14 mouse cellular contexts compared by ENCODE assay signal in the genomic region with DNA sequence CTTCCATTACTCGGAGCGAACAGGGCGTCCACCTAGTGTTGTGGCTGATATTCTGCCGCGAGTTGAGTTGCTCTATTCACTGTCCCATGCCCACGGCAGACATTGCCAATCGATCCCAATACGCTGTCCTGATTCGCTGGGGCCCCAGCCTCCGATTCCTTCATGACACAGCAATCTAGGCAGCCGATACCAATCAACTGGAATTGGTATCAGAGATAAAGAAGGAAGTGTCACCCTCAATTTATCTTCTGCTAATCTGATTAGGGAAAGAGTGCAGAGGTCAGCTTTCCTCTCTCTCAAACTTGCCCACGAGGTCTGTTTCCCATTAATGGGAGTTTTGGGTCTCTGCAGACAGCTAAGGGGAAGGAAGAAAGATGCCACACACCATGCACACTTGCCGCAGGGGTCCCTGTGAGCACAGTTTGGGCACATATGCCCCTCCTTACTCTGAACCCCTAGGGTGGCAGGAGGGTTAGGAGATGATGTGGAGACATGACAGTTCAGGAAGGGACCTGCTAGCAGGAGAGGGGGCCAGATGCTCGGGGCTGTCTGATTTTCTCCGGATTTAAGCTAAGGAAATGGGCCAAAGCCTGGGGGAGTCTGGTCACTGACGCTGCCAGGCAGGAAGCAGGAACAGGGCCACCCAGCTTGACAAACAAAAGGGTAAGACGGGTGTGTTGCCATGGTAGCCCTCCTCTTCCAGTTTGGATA.
DNase-seq lines count a peak whose midpoint lies in the region; ATAC-seq lines count a peak whose summit lies in the region.
"Had no signal": no experiment of that assay in that cellular context is flagged by ENCODE, and none has a peak within 500 bp of the region (broad histone marks: within the 10 kb centered on the region; RNA-seq: fewer than 3 reads in every experiment).

No protein-coding gene starts in this region.

- 51% methylated on average over 17 of the region's 17 CpGs for WGBS in hindbrain, embryonic 10.5 days
- 36% methylated on average over 17 of the region's 17 CpGs for WGBS in hindbrain, embryonic 12.5 days
- 18% methylated on average over 17 of the region's 17 CpGs for WGBS in embryonic facial prominence, embryonic 10.5 days
- WGBS in limb, embryonic 12.5 days: 25% methylated on average over 17 of the region's 17 CpGs
- WGBS in kidney, embryonic 14.5 days: 49% methylated on average over 17 of the region's 17 CpGs

- no peak for ATAC-seq in hindbrain, embryonic 12.5 days (ENCODE audit: low FRiP score)
- ATAC-seq in limb, embryonic 12.5 days (ENCODE audit: insufficient number of reproducible peaks, insufficient read depth, low FRiP score, low TSS enrichment, low read depth): no peak
- no peak for ATAC-seq in kidney, embryonic 14.5 days (ENCODE audit: low FRiP score, low TSS enrichment)
- ATAC-seq: intestine, postnatal 0 days had no signal

- H3K27ac ChIP-seq in hindbrain, embryonic 10.5 days: peak overlapping the region; percentile 69
- no peak overlapping the region for H3K27ac ChIP-seq in hindbrain, embryonic 12.5 days
- H3K27ac ChIP-seq in embryonic facial prominence, embryonic 10.5 days (replicated peaks): peak overlapping the region; percentile 77
- H3K27ac ChIP-seq in limb, embryonic 12.5 days: 0 out of 2 replicates have a peak overlapping the region, but pooled peaks have one; percentile 53
- H3K27ac ChIP-seq in kidney, embryonic 14.5 days (ENCODE audit: low read depth, low read length): no peak overlapping the region

- peaks cover 34% of the 10 kb centered on the region for H3K4me1 ChIP-seq in hindbrain, embryonic 10.5 days (replicated peaks)
- peaks cover 20% of the 10 kb centered on the region for H3K4me1 ChIP-seq in hindbrain, embryonic 12.5 days
- H3K4me1 ChIP-seq in embryonic facial prominence, embryonic 10.5 days: peaks cover 48% of the 10 kb centered on the region
- H3K4me1 ChIP-seq in limb, embryonic 12.5 days (replicated peaks): peaks cover 16% of the 10 kb centered on the region
- peaks cover 6% of the 10 kb centered on the region; the same call in 1 of the 2 replicates for H3K4me1 ChIP-seq in kidney, embryonic 14.5 days (ENCODE audit: control insufficient read depth, insufficient read depth, low read length)

- no peak overlapping the region for H3K9ac ChIP-seq in hindbrain, embryonic 12.5 days
- 0 out of 2 replicates have a peak overlapping the region, but pooled peaks have one; percentile 12 for H3K9ac ChIP-seq in limb, embryonic 12.5 days (replicated peaks)
- no peak overlapping the region for H3K9ac ChIP-seq in kidney, embryonic 14.5 days (ENCODE audit: low read depth, low read length)

- peak; percentile 63 for DNase-seq in hindbrain, embryonic 10.5 days (ENCODE audit: low spot score)
- peak; percentile 78 for DNase-seq in embryo, embryonic 10 days (ENCODE audit: low spot score)
- DNase-seq in embryonic facial prominence, embryonic 10.5 days (ENCODE audit: low spot score): peak; percentile 82
- DNase-seq in ovary, postnatal 10 days (ENCODE audit: low spot score): no peak
- no peak for DNase-seq in layer of hippocampus, adult 9-10 months (ENCODE audit: low spot score)
- DNase-seq: heart, adult 11 months; heart, postnatal 10 days; lung, postnatal 4 days had no signal

- no peaks in the 10 kb centered on the region for H3K9me3 ChIP-seq in hindbrain, embryonic 10.5 days
- no peaks in the 10 kb centered on the region for H3K9me3 ChIP-seq in hindbrain, embryonic 12.5 days (replicated peaks)
- H3K9me3 ChIP-seq in embryonic facial prominence, embryonic 10.5 days: no peaks in the 10 kb centered on the region
- H3K9me3 ChIP-seq in limb, embryonic 12.5 days: no peaks in the 10 kb centered on the region
- no peaks in the 10 kb centered on the region for H3K9me3 ChIP-seq in kidney, embryonic 14.5 days (ENCODE audit: control insufficient read depth, low read length)

- no peak overlapping the region for H3K4me2 ChIP-seq in hindbrain, embryonic 12.5 days (replicated peaks)
- peak overlapping the region; percentile 24 for H3K4me2 ChIP-seq in limb, embryonic 12.5 days
- H3K4me2 ChIP-seq in kidney, embryonic 14.5 days (replicated peaks; ENCODE audit: low read depth, low read length): no peak overlapping the region
- H3K4me2 ChIP-seq: liver, embryonic 11.5 days had no signal

- H3K4me3 ChIP-seq in hindbrain, embryonic 10.5 days: no peak overlapping the region
- no peak overlapping the region for H3K4me3 ChIP-seq in hindbrain, embryonic 12.5 days
- peak overlapping the region; percentile 38 for H3K4me3 ChIP-seq in embryonic facial prominence, embryonic 10.5 days
- no peak overlapping the region for H3K4me3 ChIP-seq in limb, embryonic 12.5 days (replicated peaks)
- no peak overlapping the region for H3K4me3 ChIP-seq in kidney, embryonic 14.5 days (ENCODE audit: low read length)

- no peaks in the 10 kb centered on the region for H3K36me3 ChIP-seq in hindbrain, embryonic 10.5 days
- H3K36me3 ChIP-seq in hindbrain, embryonic 12.5 days: no peaks in the 10 kb centered on the region
- H3K36me3 ChIP-seq in embryonic facial prominence, embryonic 10.5 days (replicated peaks): no peaks in the 10 kb centered on the region
- H3K36me3 ChIP-seq in limb, embryonic 12.5 days: no peaks in the 10 kb centered on the region
- H3K36me3 ChIP-seq in kidney, embryonic 14.5 days (ENCODE audit: control insufficient read depth, insufficient read depth, low read length): no peaks in the 10 kb centered on the region

- peaks cover 8% of the 10 kb centered on the region; the same call in 1 of the 2 replicates for H3K27me3 ChIP-seq in hindbrain, embryonic 10.5 days (ENCODE audit: insufficient read depth, poor library complexity, severe bottlenecking)
- 0 out of 2 replicates have a peak, but pooled peaks cover 2% of the 10 kb centered on the region for H3K27me3 ChIP-seq in hindbrain, embryonic 12.5 days
- 0 out of 2 replicates have a peak, but pooled peaks cover 2% of the 10 kb centered on the region for H3K27me3 ChIP-seq in embryonic facial prominence, embryonic 10.5 days (replicated peaks; ENCODE audit: low read depth, poor library complexity, severe bottlenecking)
- no peaks in the 10 kb centered on the region for H3K27me3 ChIP-seq in limb, embryonic 12.5 days
- no peaks in the 10 kb centered on the region for H3K27me3 ChIP-seq in kidney, embryonic 14.5 days (ENCODE audit: control insufficient read depth, insufficient read depth, low read length)
- H3K27me3 ChIP-seq: CH12.LX had no signal

Comparison
In these comparisons a context has a peak if more than half of its experiments do, and no peak if none do; other contexts are left out.
1. H3K27ac ChIP-seq: peak in hindbrain, embryonic 10.5 days (single experiment), embryonic facial prominence, embryonic 10.5 days (single experiment) and limb, embryonic 12.5 days (single experiment); none in hindbrain, embryonic 12.5 days (single experiment) and kidney, embryonic 14.5 days (single experiment).
2. DNase-seq: peak in hindbrain, embryonic 10.5 days (single experiment), embryo, embryonic 10 days (single experiment) and embryonic facial prominence, embryonic 10.5 days (single experiment); none in ovary, postnatal 10 days (single experiment) and layer of hippocampus, adult 9-10 months (single experiment).